Mouse (Mus musculus) embryonic fibroblast, embryonic 13.5 days (primary cell): ENCODE measurements around the gene Mtg1. TPM values are rescaled to one million over a fixed set of nuclear protein-coding genes. Genes with fewer than 3 reads are reported as not detected.

Experiments
- H3K27ac ChIP-seq: 2 replicates; pipeline ENCODE4 v1.5.1; 2012; ENCODE audit warnings: low read length, control low read depth, inconsistent platforms; ENCODE audit not compliant: insufficient read depth
- H3K4me1 ChIP-seq: 2 replicates; pipeline ENCODE4 v1.6.1; 2011; ENCODE audit warnings: low read length; ENCODE audit not compliant: control insufficient read depth, insufficient read depth
- H3K4me3 ChIP-seq: 2 replicates; pipeline ENCODE4 v1.5.1; 2011; ENCODE audit warnings: mild to moderate bottlenecking, control low read depth, low read length; ENCODE audit not compliant: insufficient read depth
- CTCF ChIP-seq: IDR thresholded peaks from 2 replicates; pipeline ENCODE4 v1.5.1; 2011; ENCODE audit warnings: mild to moderate bottlenecking, control low read depth, low read length, moderate library complexity, borderline replicate concordance; ENCODE audit not compliant: insufficient read depth
- POLR2A ChIP-seq: IDR thresholded peaks from 2 replicates; pipeline ENCODE4 v1.6.1; 2011; ENCODE audit warnings: low read depth, mild to moderate bottlenecking, control low read depth, low read length, moderate library complexity
- polyA plus RNA-seq: library from polyadenylated mRNA; stranded (reverse); fragments of >200 nt; gene quantifications from 2 replicates; pipeline ENCODE4 v1.2.4, GENCODE M21; 2011; ENCODE audit warnings: low read depth; ENCODE audit not compliant: missing spikeins, insufficient read length

Gene Mtg1
- polyA plus RNA-seq, 1 experiment = 18.0 TPM

- H3K27ac ChIP-seq = no peak overlapping the region
- H3K4me3 ChIP-seq = no peak overlapping the region
- TF ChIP-seq CTCF (no peak), POLR2A (no peak)
- no peaks in the 10 kb centered on the region for H3K4me1 ChIP-seq
Observed at GRCm38 (mm10) chr7:140186646-140187620, 49.6 kb downstream of the Mtg1 start.

GRCm38 (mm10) chr7:140187721-140188390, 50.5 kb downstream of the Mtg1 start:
- TF ChIP-seq CTCF (no peak), POLR2A (no peak)
- Histone ChIP-seq H3K4me1 (no peaks in the 10 kb centered on the region), H3K4me3 (no peak overlapping the region), H3K27ac (no peak overlapping the region)

- H3K4me1 ChIP-seq = no peaks in the 10 kb centered on the region
- no peak overlapping the region for H3K4me3 ChIP-seq
- H3K27ac ChIP-seq = no peak overlapping the region
- TF ChIP-seq POLR2A = no peak
Observed at GRCm38 (mm10) chr7:140188391-140189328, 51.3 kb downstream of the Mtg1 start.

GRCm38 (mm10) chr7:140190435-140190834, 53.1 kb downstream of the Mtg1 start:
- TF ChIP-seq CTCF (no peak), POLR2A (no peak)
- Histone ChIP-seq H3K4me1 (no peaks in the 10 kb centered on the region), H3K4me3 (no peak overlapping the region), H3K27ac (no peak overlapping the region)

GRCm38 (mm10) chr7:140192445-140192844, 55.1 kb downstream of the Mtg1 start:
- Histone ChIP-seq H3K4me3 (no peak overlapping the region), H3K27ac (no peak overlapping the region), H3K4me1 (no peaks in the 10 kb centered on the region)
- TF ChIP-seq POLR2A (no peak), CTCF (no peak)

GRCm38 (mm10) chr7:140192851-140193250, 55.5 kb downstream of the Mtg1 start:
- TF ChIP-seq POLR2A (no peak), CTCF (no peak)
- Histone ChIP-seq H3K4me1 (no peaks in the 10 kb centered on the region), H3K4me3 (no peak overlapping the region), H3K27ac (no peak overlapping the region)

GRCm38 (mm10) chr7:140194031-140194430, 56.7 kb downstream of the Mtg1 start:
- Histone ChIP-seq H3K4me1 (no peaks in the 10 kb centered on the region), H3K27ac (no peak overlapping the region), H3K4me3 (no peak overlapping the region)
- no peak for TF ChIP-seq CTCF
- TF ChIP-seq POLR2A = no peak

- H3K4me1 ChIP-seq = no peaks in the 10 kb centered on the region
- no peak overlapping the region for H3K27ac ChIP-seq
- no peak overlapping the region for H3K4me3 ChIP-seq
- TF ChIP-seq CTCF = no peak
Observed at GRCm38 (mm10) chr7:140196002-140196401, 58.6 kb downstream of the Mtg1 start.

Other genes with a start within 250 kb of the Mtg1 start
- gene Kndc1, start 242.9 kb upstream of the Mtg1 start, polyA plus RNA-seq = not detected in 2 replicates
- gene Utf1, start 193.8 kb upstream of the Mtg1 start, polyA plus RNA-seq = not detected in 2 replicates
- not detected in 2 replicates for gene 6430531B16Rik, start 158.8 kb upstream of the Mtg1 start, polyA plus RNA-seq
- gene Adam8, start 145.0 kb upstream of the Mtg1 start, polyA plus RNA-seq = 9.0 and 17.4 TPM in 2 replicates
- 19.8 and 21.0 TPM in 2 replicates for gene Zfp511, start 101.2 kb upstream of the Mtg1 start, polyA plus RNA-seq
- 29.9 and 38.5 TPM in 2 replicates for gene Tubgcp2, start 100.9 kb upstream of the Mtg1 start, polyA plus RNA-seq
- not detected in 2 replicates for gene Msx3, start 88.5 kb upstream of the Mtg1 start, polyA plus RNA-seq
- not detected in 2 replicates for gene Caly, start 55.0 kb upstream of the Mtg1 start, polyA plus RNA-seq
- gene Prap1, start 44.2 kb upstream of the Mtg1 start, polyA plus RNA-seq = not detected in 2 replicates
- 15.1 and 29.3 TPM in 2 replicates for gene Fuom, start 35.1 kb upstream of the Mtg1 start, polyA plus RNA-seq
- 8.9 and 9.8 TPM in 2 replicates for gene Paox, start 21.8 kb upstream of the Mtg1 start, polyA plus RNA-seq
- 85.2 and 95.9 TPM in 2 replicates for gene Echs1, start 21.1 kb upstream of the Mtg1 start, polyA plus RNA-seq
- gene Sprn, start 17.3 kb downstream of the Mtg1 start, polyA plus RNA-seq = 0.16 TPM in 1 of 2 replicates, not detected in the other
- not detected in 2 replicates for gene Olfr522, start 27.2 kb downstream of the Mtg1 start, polyA plus RNA-seq
- gene Olfr523, start 35.7 kb downstream of the Mtg1 start, polyA plus RNA-seq = not detected in 2 replicates
- not detected in 2 replicates for gene Olfr524, start 68.4 kb downstream of the Mtg1 start, polyA plus RNA-seq
- not detected in 2 replicates for gene Cd163l1, start 80.7 kb downstream of the Mtg1 start, polyA plus RNA-seq
- gene 5830411N06Rik, start 109.7 kb downstream of the Mtg1 start, polyA plus RNA-seq = not detected in 2 replicates
- not detected in 2 replicates for gene Olfr525, start 183.3 kb downstream of the Mtg1 start, polyA plus RNA-seq
- not detected in 2 replicates for gene Olfr527, start 196.5 kb downstream of the Mtg1 start, polyA plus RNA-seq
- not detected in 2 replicates for gene Olfr60, start 224.1 kb downstream of the Mtg1 start, polyA plus RNA-seq
- gene Olfr530, start 238.8 kb downstream of the Mtg1 start, polyA plus RNA-seq = not detected in 2 replicates